Mouse (Mus musculus) MEL (cell line): Measurements from ENCODE around the gene Senp1.

ENCODE experiments used
- BHLHE40 ChIP-seq: IDR thresholded peaks from 2 replicates; pipeline ENCODE4 v1.6.1; 2012; ENCODE audit warnings: low read depth, mild to moderate bottlenecking, inconsistent platforms, low read length, improper control_type of control experiment, borderline replicate concordance
- CTCF ChIP-seq, 3 experiments: IDR thresholded peaks in 2 of 3; conservative IDR thresholded peaks in 1 of 3; 2 replicates each; pipeline ENCODE4 v1.5.1; 2011 to 2012; ENCODE audit warnings: low read length in 3 of 3, low read depth in 2 of 3, mild to moderate bottlenecking in 2 of 3, improper control_type of control experiment in 1 of 3, inconsistent platforms in 1 of 3, mixed read lengths in 1 of 3, moderate library complexity in 1 of 3; ENCODE audit not compliant: control insufficient read depth in 1 of 3, insufficient read depth in 1 of 3, poor library complexity in 1 of 3, severe bottlenecking in 1 of 3
- HCFC1 ChIP-seq: IDR thresholded peaks from 2 replicates; pipeline ENCODE4 v1.6.1; 2012; ENCODE audit warnings: low read depth, mild to moderate bottlenecking, inconsistent platforms, low read length, improper control_type of control experiment, moderate library complexity
- KAT2A ChIP-seq: conservative IDR thresholded peaks from 2 replicates; pipeline ENCODE4 v1.6.1; 2012; ENCODE audit warnings: low read depth, low read length, improper control_type of control experiment, inconsistent platforms
- POLR2A ChIP-seq, 2 experiments: IDR thresholded peaks; 2 replicates each; pipeline ENCODE4 v1.6.1; 2011 to 2012; ENCODE audit warnings: low read length in 2 of 2, mild to moderate bottlenecking in 2 of 2, control low read depth in 1 of 2, improper control_type of control experiment in 1 of 2, low read depth in 1 of 2, moderate library complexity in 1 of 2; ENCODE audit not compliant: control insufficient read depth in 1 of 2, insufficient read depth in 1 of 2, poor library complexity in 1 of 2
- POLR2AphosphoS2 ChIP-seq: IDR thresholded peaks from 2 replicates; pipeline ENCODE4 v1.6.1; 2011; ENCODE audit warnings: low read length, improper control_type of control experiment
- TBP ChIP-seq: IDR thresholded peaks from 2 replicates; pipeline ENCODE4 v1.8.0; 2011; ENCODE audit warnings: low read depth, low read length, improper control_type of control experiment
- UBTF ChIP-seq: IDR thresholded peaks from 2 replicates; pipeline ENCODE4 v1.6.1; 2012; ENCODE audit warnings: low read depth, mild to moderate bottlenecking, inconsistent platforms, low read length, improper control_type of control experiment, moderate library complexity, borderline replicate concordance; ENCODE audit not compliant: insufficient read depth
- USF2 ChIP-seq, 2 experiments: IDR thresholded peaks; 2 replicates each; pipeline ENCODE4 v1.6.1; 2011 to 2012; ENCODE audit warnings: improper control_type of control experiment in 2 of 2, low read length in 2 of 2, borderline replicate concordance in 1 of 2, inconsistent platforms in 1 of 2, low read depth in 1 of 2, mild to moderate bottlenecking in 1 of 2; ENCODE audit not compliant: insufficient read depth in 1 of 2
- ZC3H11A ChIP-seq: IDR thresholded peaks from 2 replicates; pipeline ENCODE4 v1.6.1; 2012; ENCODE audit warnings: low read depth, mild to moderate bottlenecking, inconsistent platforms, low read length, improper control_type of control experiment

DNA sequence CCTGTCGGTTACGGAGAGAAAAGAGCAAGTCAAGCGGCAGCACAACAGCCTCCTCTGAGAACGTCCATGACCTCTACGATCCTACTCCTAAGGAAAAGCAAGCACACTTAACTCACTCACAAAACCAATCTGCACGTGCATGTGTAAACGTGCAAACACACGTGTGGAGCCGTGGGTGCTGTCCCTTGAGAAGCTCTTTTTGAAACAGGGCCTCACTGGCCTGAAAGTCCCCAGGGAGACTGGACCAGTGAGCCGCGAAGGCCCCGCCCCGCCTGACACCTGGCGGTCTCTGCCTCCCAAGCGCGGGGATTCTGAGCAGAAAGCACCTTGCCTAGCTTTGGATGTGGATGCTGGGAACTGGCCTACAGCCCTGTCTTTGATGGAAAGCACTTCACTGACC lies 18.5 kb downstream of the Senp1 start:
- no peak for TF ChIP-seq USF2 (IDR thresholded peaks at IDR 0.05; ENCODE audit: borderline replicate concordance in 1 of 2, insufficient read depth in 1 of 2, low read depth in 1 of 2, low read length in 2 of 2)
- TF ChIP-seq UBTF = no peak
- no peak for TF ChIP-seq CTCF (IDR thresholded peaks at IDR 0.05 in 2 of 3, conservative IDR thresholded peaks at IDR 0.05 in 1 of 3; ENCODE audit: control insufficient read depth in 1 of 3, insufficient read depth in 1 of 3, low read depth in 2 of 3, low read length in 3 of 3, poor library complexity in 1 of 3, severe bottlenecking in 1 of 3)
- no peak for TF ChIP-seq TBP
- no peak for TF ChIP-seq KAT2A
- TF ChIP-seq ZC3H11A = no peak
- no peak for TF ChIP-seq POLR2A (IDR thresholded peaks at IDR 0.05; ENCODE audit: control insufficient read depth in 1 of 2, insufficient read depth in 1 of 2, low read depth in 1 of 2, low read length in 2 of 2, poor library complexity in 1 of 2)
- no peak for TF ChIP-seq BHLHE40
- no peak for TF ChIP-seq HCFC1
- no peak for TF ChIP-seq POLR2AphosphoS2
